Mouse (Mus musculus): Measurements from ENCODE around the gene Prdm2.

The Prdm2 gene

DNA sequence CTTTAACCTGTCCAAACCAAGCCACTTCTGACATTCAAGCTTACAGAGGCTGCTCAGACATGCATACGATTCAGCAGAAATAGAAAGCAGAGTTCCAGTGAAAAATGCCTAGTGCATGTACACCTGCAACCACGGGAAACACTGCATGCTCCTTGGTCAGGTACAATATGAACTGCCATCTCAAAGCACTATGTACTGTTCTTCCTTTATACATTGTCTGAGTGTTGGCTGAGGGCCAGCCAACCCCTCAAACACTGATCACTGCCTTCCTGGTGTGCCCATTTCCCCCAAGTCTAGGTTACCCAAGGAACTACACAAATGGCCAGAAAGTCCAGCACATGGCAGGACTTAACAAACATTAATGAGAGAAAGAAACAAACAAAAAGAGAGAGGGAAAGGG is 53.5 kb downstream of the Prdm2 start:
- no peak for ATAC-seq (ENCODE audit: insufficient number of reproducible peaks, low FRiP score, low TSS enrichment)

DNA sequence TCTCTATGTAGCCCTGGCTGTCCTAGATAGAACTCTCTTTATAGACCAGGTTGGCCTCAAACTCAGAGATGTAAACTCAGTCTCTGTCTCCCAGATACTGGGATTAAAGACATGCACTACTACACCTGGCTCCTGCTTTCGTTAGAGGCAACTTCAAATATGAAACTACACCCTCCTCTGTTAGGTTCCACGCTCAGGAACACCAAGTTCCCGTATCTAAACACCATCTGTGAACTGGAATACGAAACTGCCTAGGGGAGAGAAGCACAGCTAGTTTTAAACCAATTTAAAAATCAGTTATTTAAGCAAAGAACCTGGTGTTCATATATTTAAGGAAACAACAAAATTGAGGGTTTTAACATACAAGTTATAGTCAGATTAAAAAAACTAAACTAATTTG is 56.9 kb downstream of the Prdm2 start:
- ATAC-seq (ENCODE audit: insufficient number of reproducible peaks, low FRiP score, low TSS enrichment) = no peak

DNA sequence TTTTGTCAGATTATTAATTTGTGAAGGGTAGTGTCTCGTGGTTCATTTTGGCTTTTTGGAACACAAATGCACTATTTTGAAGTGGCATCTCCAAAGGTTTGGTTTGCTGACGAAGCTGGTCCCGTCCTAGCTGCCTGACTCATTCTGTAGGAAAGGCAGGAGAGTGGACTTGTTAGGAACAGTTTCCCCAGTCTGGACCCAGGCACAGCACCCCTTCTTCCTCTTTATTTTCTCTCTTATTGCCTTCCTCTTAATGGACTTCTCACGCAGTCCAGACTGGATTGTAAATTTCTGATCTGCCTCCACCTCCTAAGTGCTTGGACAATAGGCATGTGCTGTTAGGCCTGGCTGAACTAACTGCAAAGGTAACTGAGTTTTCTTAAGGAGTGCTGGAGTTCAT is 57.8 kb downstream of the Prdm2 start:
- no peak for ATAC-seq (ENCODE audit: insufficient number of reproducible peaks, low FRiP score, low TSS enrichment)

DNA sequence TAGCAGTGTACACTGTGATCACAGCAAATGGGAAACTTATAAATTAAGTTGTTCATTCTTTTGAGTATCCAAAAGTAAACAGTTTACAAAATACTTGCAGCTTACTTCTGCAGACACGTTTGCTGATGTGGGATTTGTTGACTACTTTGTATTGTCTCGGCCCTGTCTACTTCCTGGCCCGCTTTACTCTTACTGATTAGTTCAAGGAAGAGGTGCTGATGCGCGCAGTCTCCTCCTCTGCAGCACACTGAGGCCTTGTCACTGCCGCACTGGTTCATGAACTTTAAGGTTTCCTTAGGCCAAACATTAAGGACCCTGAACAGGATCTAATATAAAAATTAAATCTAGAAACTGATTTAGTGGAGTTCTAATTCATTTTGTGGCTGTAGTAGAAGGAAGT is 58.2 kb downstream of the Prdm2 start:
- ATAC-seq (ENCODE audit: insufficient number of reproducible peaks, low FRiP score, low TSS enrichment) = no peak

DNA sequence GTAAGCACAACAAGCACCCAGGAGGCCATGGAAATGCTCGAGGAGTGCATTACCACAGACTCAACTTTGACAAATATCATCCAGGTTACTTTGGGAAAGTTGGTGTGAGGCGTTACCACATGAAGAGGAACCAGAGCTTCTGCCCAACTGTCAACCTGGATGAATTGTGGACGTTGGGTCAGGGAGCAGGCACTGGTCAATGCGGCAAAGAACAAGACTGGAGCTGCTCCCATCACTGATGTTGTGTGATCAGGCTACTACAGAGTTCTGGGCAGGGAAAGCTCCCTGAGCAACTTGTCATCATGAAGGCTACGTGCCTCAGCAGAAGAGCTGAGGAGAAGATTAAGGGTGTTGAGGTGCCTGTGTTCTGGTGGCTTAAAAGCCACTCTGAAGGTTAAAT is 60.2 kb downstream of the Prdm2 start:
- no peak for ATAC-seq (ENCODE audit: insufficient number of reproducible peaks, low FRiP score, low TSS enrichment)

DNA sequence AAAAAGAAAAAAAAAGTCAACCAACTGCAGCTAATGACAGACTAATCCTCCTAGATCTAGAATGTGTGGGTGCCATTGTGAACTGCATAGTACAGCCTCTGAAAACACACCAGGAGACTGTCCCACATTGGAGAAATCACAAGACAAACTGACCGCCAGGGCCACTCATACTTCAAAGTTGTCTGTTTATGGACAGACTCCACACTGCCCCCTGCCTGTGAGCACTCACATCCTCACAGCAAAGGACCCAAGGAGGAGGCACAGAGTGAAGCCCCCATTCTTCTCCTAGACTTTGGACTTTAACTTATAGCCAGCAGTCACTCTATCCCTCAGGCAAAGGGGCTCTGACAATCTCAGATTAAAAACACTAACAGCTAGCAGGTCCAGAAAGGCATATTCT is 61.5 kb downstream of the Prdm2 start:
- no peak for ATAC-seq (ENCODE audit: insufficient number of reproducible peaks, low FRiP score, low TSS enrichment)

DNA sequence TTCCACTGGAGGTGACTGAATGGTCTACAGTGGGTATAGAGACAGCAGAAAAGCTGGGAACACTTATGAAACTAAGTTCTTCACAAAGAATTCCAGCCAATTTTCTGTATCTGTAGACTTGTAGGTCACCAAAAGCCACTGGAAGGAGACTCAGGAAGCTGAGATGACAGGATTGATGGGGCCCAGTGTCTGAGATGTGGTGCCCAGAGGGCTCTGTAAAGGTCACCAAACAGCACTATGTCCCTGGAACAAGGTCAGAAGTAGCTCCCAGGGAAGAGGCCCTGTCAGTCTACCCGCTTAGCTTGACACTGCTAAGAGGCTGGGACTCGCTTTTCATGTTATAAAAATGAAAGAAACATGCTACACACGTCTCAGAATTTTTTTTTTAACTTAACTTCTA is 65.1 kb downstream of the Prdm2 start:
- ATAC-seq (ENCODE audit: insufficient number of reproducible peaks, low FRiP score, low TSS enrichment) = no peak

DNA sequence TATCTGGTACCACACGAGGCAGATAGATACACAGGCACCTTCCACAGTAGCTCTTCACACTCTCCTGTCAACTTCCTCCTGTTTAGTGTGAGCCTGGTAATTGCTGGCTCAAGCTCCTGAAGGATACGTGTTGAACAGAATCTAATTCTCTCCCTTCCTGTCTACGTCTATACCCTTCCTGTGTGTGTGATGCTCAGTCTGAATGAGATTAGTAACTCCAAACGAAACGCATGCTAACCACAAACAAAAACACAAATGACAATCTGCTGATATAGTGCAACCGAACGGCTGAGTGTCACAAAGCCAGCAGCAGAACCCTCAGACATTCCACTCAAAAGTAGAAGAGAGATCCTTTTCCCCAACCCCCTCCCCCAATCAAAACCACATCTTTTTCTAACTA is 69.2 kb downstream of the Prdm2 start:
- ATAC-seq (ENCODE audit: insufficient number of reproducible peaks, low FRiP score, low TSS enrichment) = no peak

DNA sequence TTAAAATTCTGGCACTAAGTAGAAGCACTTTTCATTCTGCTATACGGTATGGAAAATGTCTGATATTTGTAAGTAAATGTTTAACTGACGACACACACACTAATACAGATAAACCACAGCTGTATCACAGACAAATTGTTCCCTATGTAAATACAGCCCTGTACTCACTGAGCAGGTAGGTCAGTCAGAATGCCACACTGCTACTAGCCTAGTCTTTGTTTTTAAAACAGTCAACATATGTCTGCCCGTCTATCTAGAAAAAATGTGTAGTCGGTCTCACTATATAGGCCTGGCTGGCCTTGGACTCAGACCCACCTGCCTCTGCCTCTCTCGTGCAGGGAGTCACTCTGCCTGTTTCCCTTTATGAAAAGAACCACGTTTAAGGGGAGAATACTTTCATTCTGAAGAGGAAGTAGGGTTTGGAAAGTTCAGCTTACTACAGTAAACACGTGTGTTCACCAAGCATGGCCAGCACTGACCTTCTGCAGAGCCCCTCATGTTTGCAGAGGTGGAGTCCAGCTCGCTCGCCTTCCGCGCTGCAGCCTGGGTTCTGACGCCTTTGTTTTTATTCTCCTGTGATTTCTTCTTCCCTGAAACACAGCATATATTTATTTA is 71.0 kb downstream of the Prdm2 start:
- ATAC-seq (ENCODE audit: insufficient number of reproducible peaks, low FRiP score, low TSS enrichment) = no peak

DNA sequence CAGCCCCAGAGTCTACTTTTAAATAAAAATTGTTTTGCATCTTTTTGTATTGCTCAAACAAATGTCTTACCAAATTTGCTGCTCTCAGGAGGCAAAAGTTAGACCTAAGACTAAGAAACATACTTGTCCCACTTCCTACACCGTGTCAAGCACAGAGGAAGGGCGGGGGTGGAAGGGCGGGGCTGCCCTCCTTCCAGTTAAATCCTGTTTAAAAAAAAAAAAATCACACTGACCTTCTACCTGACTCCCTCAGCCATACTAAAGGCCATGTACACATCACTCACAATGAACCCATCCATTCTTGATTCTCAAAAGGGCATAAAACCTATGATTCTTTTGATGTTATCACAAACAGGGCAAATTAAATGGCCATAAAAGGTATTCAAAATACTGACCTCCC is 71.9 kb downstream of the Prdm2 start:
- ATAC-seq (ENCODE audit: insufficient number of reproducible peaks, low FRiP score, low TSS enrichment) = no peak

DNA sequence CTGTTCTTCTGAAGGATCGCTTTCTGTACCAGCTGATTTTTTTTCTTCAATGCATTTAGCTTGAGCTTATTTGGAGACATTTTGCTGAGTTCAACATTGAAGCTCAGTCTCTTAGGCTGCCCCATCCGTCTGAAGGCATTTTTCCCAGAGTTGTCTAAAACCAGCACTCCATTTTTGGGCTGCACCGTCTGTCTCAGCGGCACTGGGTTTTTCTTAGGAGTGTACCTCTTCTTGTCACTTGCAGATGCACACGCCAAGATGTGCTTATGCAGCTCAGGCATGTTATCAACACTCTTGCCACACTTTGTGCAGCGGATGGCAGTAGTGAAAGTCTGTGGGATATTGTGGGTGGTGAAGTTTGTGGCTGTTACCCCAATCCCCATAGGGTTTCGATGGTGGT is 80.4 kb downstream of the Prdm2 start:
- ATAC-seq (ENCODE audit: insufficient number of reproducible peaks, low FRiP score, low TSS enrichment) = no peak

DNA sequence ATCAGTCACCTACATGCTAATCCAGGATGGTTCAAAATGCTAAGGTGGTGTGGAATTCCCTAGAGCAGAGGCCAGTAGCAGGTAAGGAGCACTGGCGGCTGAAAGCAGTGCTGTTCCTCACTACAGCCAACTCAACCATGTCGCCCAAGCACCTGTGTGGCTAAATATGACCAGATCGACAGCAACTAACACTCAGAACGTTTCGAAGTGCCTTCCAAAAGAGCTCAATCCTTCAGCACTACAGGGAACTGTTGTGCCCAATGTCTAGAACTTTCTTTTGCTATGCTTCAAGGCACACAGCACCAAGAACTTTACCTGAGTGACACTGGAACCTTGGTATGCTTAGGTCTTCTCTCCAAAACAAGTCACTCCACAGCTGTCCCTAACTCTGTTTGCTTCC is 82.4 kb downstream of the Prdm2 start:
- no peak for ATAC-seq (ENCODE audit: insufficient number of reproducible peaks, low FRiP score, low TSS enrichment)

DNA sequence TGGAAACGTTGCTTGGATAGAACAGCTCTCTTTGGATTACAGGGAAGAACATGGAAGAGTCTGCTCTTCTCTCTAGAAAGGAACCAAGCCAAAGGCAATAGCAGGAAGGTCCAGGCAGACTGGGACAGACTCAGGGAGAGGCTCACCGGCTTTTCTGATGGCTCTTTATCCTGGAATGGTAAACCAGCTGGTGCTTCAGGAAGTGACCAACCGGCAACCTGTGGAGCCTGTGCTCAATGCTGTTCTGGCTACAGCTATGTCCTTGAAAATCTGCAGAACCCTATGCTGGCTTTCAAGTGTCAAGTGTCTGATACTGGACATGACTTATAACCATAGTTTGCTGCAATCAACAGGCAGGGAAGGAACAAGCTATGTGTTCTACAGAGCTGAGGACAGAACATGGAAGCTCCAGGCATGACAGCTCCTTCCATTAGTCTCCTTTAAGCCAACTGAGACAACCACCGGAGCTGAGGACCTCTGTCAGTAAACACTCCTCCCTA is 83.5 kb downstream of the Prdm2 start:
- no peak for ATAC-seq (ENCODE audit: insufficient number of reproducible peaks, low FRiP score, low TSS enrichment)

DNA sequence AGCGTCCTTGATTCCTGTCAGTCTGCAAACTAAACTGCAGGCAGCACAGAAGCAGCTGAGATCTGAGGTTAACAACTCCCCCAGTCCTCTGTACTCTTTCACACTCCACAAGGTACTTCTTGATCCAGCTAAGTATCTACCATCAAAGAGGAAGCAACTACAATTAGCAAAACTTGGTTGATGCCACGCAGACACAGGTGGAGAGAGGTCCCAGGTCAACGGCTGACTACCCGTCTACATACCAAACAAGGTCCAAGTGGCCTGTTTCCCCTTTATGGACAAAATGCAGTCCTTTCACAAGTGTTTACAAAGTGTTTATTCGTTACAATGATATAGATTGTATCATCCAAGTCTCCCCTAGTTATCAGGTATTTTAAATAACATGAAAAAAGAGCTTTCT is 85.6 kb downstream of the Prdm2 start:
- no peak for ATAC-seq (ENCODE audit: insufficient number of reproducible peaks, low FRiP score, low TSS enrichment)

DNA sequence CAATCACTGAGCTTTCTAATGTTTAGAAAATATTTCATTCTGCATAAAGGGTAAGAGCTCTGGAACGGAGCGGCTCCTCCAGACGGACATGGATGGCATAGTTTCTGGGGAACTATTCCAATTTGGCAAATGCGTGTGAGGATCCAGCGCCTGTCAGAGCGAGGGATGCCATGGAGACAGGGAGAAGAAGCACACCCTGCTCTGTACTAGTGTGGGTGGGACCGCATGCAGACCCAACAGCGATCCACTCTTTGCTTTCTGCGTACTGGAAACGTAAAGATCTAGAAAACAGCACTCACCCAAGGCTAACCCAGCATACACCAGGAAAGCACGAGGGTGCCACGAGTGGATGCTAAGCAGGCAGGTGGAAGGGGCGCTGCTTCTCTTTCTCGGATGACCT is 86.3 kb downstream of the Prdm2 start:
- no peak for ATAC-seq (ENCODE audit: insufficient number of reproducible peaks, low FRiP score, low TSS enrichment)

DNA sequence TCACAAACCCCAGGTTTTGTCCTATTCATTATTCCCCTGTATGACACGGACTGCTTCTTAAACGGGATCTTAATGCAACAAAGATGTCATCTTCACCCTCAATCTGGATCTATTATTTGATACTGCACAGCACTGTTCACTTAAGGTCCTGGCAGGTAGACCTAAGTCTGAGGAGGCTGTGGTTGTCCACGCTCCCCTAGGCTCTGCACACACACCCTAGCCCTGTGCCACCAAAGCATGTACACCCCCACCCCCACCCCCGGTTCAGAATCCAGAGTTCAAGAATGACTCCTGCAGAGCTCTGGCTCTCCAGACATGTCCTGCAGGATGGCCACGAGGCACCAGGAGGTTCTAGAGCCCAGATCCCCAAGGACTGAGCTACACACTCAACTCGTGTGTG is 87.5 kb downstream of the Prdm2 start:
- ATAC-seq (ENCODE audit: insufficient number of reproducible peaks, low FRiP score, low TSS enrichment) = no peak

DNA sequence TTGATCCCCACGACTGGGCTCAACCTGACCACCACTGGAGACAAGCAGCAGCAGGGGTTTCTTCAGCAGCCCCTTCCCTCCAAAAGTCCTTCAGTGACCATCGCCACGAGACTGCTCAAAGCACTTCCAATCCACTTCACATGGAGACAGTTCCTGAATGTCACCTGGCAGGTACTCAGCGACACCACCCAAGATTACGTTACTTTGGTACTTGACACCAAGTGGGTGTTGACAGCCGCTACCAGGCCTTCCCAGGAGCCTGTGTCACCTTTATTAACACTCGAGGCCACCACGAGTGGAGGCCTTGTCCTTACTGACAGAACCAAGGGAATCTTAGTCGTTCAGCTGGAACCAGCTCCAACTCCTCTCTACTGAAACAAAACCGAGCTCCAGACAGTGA is 89.8 kb downstream of the Prdm2 start:
- no peak for ATAC-seq (ENCODE audit: insufficient number of reproducible peaks, low FRiP score, low TSS enrichment)

DNA sequence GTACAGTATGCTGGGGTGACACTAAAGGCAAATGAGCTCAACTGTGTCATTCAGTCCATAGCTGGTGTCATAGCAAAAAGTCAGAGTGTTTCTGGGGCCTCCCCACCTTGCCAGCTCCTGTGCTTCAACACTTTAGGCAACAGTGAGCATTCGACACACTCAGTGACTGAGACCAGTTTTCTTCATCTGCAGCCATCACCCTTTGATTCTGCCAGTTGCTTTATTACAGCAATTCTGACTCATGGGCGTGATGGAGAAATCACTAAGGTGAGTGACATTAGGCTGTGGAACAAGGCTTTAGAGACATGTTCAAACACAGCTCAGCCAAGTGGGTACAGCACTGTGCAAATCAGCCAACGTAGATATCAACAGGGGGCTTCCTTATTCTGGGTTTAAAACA is 91.6 kb downstream of the Prdm2 start:
- ATAC-seq (ENCODE audit: insufficient number of reproducible peaks, low FRiP score, low TSS enrichment) = no peak

DNA sequence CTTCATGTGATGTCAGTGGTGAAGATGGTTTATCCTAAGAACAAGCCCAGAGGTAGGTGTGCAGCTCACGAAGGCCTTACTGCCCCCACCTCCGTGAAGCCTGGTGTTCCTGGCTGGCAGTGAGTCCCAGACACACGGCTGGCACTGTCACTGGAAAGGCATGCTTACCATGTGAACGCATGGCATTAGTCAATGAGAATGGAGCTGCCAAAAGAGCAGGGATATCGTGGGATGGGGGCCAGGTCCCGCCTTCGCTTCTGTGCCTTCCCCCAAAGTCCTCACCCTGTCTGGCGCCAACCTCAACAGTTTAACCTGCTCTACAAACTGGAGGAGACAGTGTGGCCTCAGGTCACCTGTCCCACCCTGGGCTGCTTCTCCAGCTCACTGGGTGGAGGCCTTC is 92.8 kb downstream of the Prdm2 start:
- ATAC-seq (ENCODE audit: insufficient number of reproducible peaks, low FRiP score, low TSS enrichment) = peak; percentile 18; the same call in 1 of the 2 replicates

DNA sequence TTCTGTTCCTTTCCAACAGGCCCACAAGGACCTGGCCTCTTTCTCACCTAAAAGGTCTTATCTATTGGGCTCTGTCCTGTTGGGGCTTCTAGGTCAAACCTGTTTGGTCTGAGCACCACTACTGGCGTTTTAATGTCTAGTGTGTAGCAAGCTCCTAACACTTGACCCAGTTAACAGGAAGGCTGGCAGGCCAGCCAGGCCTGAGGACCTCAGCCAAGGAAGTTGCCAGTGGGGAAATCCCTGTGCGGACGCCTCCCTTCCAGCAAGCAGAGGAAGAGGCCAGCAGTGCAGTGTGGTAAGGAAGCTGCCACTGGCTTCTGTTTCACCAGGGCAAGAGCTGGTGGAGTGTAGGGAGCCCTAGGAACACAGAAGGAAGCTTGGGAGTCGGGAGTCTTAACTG is 94.0 kb downstream of the Prdm2 start:
- peak; percentile 77 for ATAC-seq (ENCODE audit: insufficient number of reproducible peaks, low FRiP score, low TSS enrichment)

DNA sequence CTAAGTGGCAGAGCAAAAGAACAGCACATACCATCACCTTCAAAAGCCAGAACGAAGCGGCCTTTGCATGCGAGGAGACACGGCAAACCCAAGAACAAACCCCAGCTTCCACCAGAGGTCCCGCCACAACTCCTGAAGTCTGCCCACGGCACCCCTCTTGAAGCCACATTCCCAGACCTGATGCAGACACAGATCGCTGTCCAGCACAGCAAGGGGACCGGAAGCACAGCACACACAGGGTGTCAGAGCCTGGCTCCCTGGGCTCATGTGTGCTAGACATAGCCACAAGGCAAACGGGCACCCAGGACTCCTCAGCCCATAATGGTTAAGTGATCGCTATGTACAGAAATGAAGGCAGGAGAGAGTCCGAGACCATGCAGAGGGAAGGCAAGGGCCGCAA is 96.9 kb downstream of the Prdm2 start:
- no peak for ATAC-seq (ENCODE audit: insufficient number of reproducible peaks, low FRiP score, low TSS enrichment)

DNA sequence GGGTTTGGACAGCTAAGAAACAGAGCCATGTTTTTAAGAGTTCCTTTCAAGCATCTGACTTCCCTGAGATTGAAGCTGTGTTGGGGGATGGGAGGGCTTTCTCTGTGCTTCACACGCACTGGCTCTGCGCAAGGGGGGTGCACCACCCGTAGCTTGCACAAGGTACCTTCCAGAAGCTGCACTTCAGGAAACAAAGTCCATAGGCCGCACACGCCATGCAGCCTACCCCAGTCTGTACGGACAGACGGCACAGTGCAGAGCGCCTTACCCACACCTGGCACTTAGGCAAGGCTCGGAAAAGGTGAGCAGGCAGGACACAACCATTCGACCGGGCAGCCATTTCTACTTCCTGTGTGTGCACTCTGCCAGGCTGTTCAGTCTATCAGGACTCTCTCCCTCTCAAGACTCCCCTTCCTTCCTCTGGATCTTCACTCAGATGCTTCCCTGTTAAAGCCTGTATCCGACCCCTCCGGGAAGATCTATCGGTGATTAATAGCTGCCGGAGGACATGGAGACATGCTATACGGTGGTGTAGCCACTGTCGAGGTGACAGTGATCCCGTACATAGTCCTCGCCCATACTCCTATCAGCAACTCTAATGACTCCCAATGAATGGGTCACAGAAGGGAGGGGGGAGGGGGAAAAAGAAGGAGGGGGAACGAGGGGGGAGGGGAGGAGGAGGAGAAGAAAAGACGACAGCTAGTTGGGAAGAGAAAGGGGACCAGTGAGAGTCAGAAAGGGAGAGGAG is 98.4 kb downstream of the Prdm2 start:
- no peak for ATAC-seq (ENCODE audit: insufficient number of reproducible peaks, low FRiP score, low TSS enrichment)
